Mouse (Mus musculus): ENCODE results near the gene Ptpn14.

DNA sequence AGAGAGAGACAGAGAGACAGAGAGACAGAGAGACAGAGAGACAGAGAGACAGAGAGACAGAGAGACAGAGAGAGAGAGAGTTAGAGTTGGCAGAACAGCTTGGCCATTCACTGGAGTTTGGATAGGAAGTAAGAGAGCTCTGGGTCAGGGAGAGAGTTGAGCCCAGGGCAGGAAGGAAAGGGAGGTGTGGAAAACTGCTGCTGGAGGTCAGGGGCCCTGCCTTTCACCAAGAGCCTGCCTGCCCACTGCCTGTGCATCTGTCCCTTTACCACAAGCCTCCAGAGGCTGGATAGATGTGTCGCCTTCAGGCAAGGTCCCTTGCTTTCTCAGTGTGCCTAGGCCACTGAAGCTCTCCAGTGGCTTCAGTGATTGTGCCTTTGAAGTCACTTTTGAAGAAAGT is 46.7 kb downstream of the Ptpn14 start:
- TF ChIP-seq POLR2A (IDR thresholded peaks at IDR 0.05; ENCODE audit: insufficient read length, low read depth): no peak
- TF ChIP-seq TCF12 (IDR thresholded peaks at IDR 0.05; ENCODE audit: insufficient read depth, poor library complexity, severe bottlenecking): no peak
- no peak for TF ChIP-seq USF1 (IDR thresholded peaks at IDR 0.05; ENCODE audit: low read depth)
- TF ChIP-seq REST (IDR thresholded peaks at IDR 0.05; ENCODE audit: insufficient read depth, insufficient read length): no peak
- no peak for TF ChIP-seq SRF (IDR thresholded peaks at IDR 0.05; ENCODE audit: control insufficient read depth, insufficient read length, low read depth)
- TF ChIP-seq MYOG (IDR thresholded peaks at IDR 0.05; ENCODE audit: control insufficient read depth in 1 of 3, insufficient read depth in 1 of 3, insufficient read length in 2 of 3, low read depth in 2 of 3): no peak
- no peak for TF ChIP-seq MAX (IDR thresholded peaks at IDR 0.05; ENCODE audit: low read depth)
- TF ChIP-seq E2F4 (IDR thresholded peaks at IDR 0.05; ENCODE audit: insufficient read depth): no peak
- TF ChIP-seq MYOD1 (IDR thresholded peaks at IDR 0.05; ENCODE audit: control insufficient read depth in 1 of 3, insufficient read length in 2 of 3, low read depth in 2 of 3): no peak
- no peak for TF ChIP-seq POLR2AphosphoS2 (IDR thresholded peaks at IDR 0.05; ENCODE audit: insufficient read length, low read depth)
- no peak for TF ChIP-seq CEBPB (IDR thresholded peaks at IDR 0.05; ENCODE audit: insufficient read depth, poor library complexity, severe bottlenecking)
- TF ChIP-seq TCF3 (IDR thresholded peaks at IDR 0.05; ENCODE audit: insufficient read length, low read depth): no peak

All from myocyte (in vitro differentiated cells).